25 mouse cellular contexts compared by ENCODE assay signal in the genomic region with DNA sequence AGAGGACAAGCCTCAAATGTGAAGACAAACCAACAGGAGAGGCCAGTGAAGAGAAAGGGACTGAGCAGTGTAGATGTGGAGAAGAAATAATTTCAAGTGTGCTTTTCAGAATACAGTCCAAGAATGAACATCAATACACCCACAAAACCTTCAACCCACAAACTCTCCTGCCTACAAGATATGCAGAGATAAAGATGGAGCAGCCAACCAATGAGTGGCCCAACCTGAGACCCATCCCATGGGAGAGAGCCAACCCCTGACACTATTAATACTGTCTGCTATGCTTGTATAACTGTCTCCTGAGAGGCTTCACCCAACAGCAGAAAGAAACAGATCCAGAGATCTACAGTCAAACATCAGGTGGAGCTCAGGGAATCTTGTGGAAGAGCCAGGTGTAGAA.
"Had no signal": no experiment of that assay in that cellular context is flagged by ENCODE, and none has a peak within 500 bp of the region (broad histone marks: within the 10 kb centered on the region; RNA-seq: fewer than 3 reads in every experiment).

No protein-coding gene starts in this region.

- H3K4me3 ChIP-seq: heart, embryonic 10.5 days; heart, embryonic 12.5 days; hindbrain, embryonic 10.5 days; hindbrain, embryonic 13.5 days; hindbrain, embryonic 15.5 days; kidney, embryonic 15.5 days; left cerebral cortex, adult 2 months; limb, embryonic 10.5 days; limb, embryonic 12.5 days had no signal

- DNase-seq: gastrocnemius, postnatal 10 days; gastrocnemius, postnatal 25 days; heart, adult 18-20 months; heart, postnatal 10 days; heart, postnatal 4 days; kidney, adult 11 months; kidney, adult 2 months; kidney, adult 9 months; kidney, postnatal 14 days; kidney, postnatal 36 days; layer of hippocampus, adult 9-11 months; layer of hippocampus, postnatal 36 days had no signal

- H3K4me2 ChIP-seq: heart, embryonic 12.5 days; hindbrain, embryonic 13.5 days; hindbrain, embryonic 15.5 days; kidney, embryonic 15.5 days; limb, embryonic 12.5 days had no signal

- H3K4me1 ChIP-seq: hindbrain, embryonic 10.5 days; hindbrain, embryonic 15.5 days; kidney, embryonic 15.5 days; limb, embryonic 10.5 days; limb, embryonic 12.5 days had no signal

- H3K9me3 ChIP-seq: heart, embryonic 10.5 days; heart, embryonic 12.5 days; hindbrain, embryonic 10.5 days; hindbrain, embryonic 13.5 days; hindbrain, embryonic 15.5 days; kidney, embryonic 15.5 days; limb, embryonic 10.5 days; limb, embryonic 12.5 days had no signal

- H3K27ac ChIP-seq: heart, embryonic 10.5 days; hindbrain, embryonic 10.5 days; hindbrain, embryonic 13.5 days; hindbrain, embryonic 15.5 days; hindbrain, postnatal 0 days; kidney, embryonic 15.5 days; kidney, postnatal 0 days; left cerebral cortex, adult 2 months; limb, embryonic 10.5 days; limb, embryonic 12.5 days had no signal

- ATAC-seq: forebrain, embryonic 16.5 days; hindbrain, postnatal 0 days; intestine, embryonic 16.5 days had no signal

- H3K27me3 ChIP-seq: heart, embryonic 12.5 days; hindbrain, embryonic 13.5 days; hindbrain, embryonic 15.5 days; kidney, embryonic 15.5 days; limb, embryonic 12.5 days had no signal

- H3K9ac ChIP-seq: heart, embryonic 12.5 days; hindbrain, embryonic 13.5 days; hindbrain, embryonic 15.5 days; kidney, embryonic 15.5 days; limb, embryonic 12.5 days had no signal
